Mouse (Mus musculus) liver, embryonic 14.5 days (tissue): Measurements from ENCODE around the gene Cox20. TPM values are rescaled to one million over a fixed set of nuclear protein-coding genes. Genes with fewer than 3 reads are reported as not detected.
A peak's percentile ranks its signal among the peaks of the same experiment; 100 is the strongest.

Source experiments
- ATAC-seq: fragments of 200-750 bp; cut with Nextera tagmentation; 2 replicates; pipeline ENCODE4 v1.8.0; 2017; ENCODE audit warnings: moderate number of reproducible peaks, mild to moderate bottlenecking, moderate library complexity; ENCODE audit not compliant: insufficient read depth
- DNase-seq, 3 experiments: peaks; one replicate each; pipeline ENCODE4 v3.0.0-alpha.2; 2012 to 2013; ENCODE audit warnings: low read depth in 3 of 3, low spot score in 3 of 3
- H3K27ac ChIP-seq: fragments of 300-500 bp; sonication (generic); 2 replicates; pipeline ENCODE4 v1.5.1; 2014; ENCODE audit warnings: moderate library complexity, mild to moderate bottlenecking, control low read depth, inconsistent platforms
- H3K27me3 ChIP-seq: fragments of 300-500 bp; sonication (generic); 2 replicates; pipeline ENCODE4 v1.6.1; 2014; ENCODE audit warnings: mild to moderate bottlenecking, low read length, moderate library complexity; ENCODE audit not compliant: control insufficient read depth, insufficient read depth
- H3K36me3 ChIP-seq: fragments of 300-500 bp; sonication (generic); replicated peaks from 2 replicates; pipeline ENCODE4 v1.6.1; 2014; ENCODE audit warnings: low read depth; ENCODE audit not compliant: control insufficient read depth, insufficient read depth
- H3K4me1 ChIP-seq, 2 experiments: fragments of 200-500 bp in 1 of 2; fragments of 300-500 bp in 1 of 2; sonication (generic) in 1 of 2; replicated peaks; 2 replicates each; pipeline ENCODE4 v1.6.1; 2012 to 2014; ENCODE audit warnings: antibody characterized with exemption in 1 of 2, inconsistent platforms in 1 of 2, low read length in 1 of 2; ENCODE audit not compliant: control insufficient read depth in 2 of 2, insufficient read depth in 2 of 2
- H3K4me2 ChIP-seq: fragments of 300-500 bp; sonication (generic); 2 replicates; pipeline ENCODE4 v1.6.1; 2014; ENCODE audit warnings: low read depth, mild to moderate bottlenecking, control low read depth, moderate library complexity
- H3K4me3 ChIP-seq, 2 experiments: fragments of 200-500 bp in 1 of 2; fragments of 300-500 bp in 1 of 2; sonication (generic) in 1 of 2; 2 replicates each; pipeline ENCODE4 v1.5.1; 2012 to 2014; ENCODE audit warnings: low read depth in 2 of 2, low read length in 2 of 2, mild to moderate bottlenecking in 2 of 2, control low read depth in 1 of 2, inconsistent platforms in 1 of 2, moderate library complexity in 1 of 2; ENCODE audit not compliant: insufficient read depth in 1 of 2
- H3K9ac ChIP-seq: fragments of 300-500 bp; sonication (generic); replicated peaks from 2 replicates; pipeline ENCODE4 v1.6.1; 2014; ENCODE audit warnings: mild to moderate bottlenecking, control low read depth, moderate library complexity
- H3K9me3 ChIP-seq: fragments of 300-500 bp; sonication (generic); 2 replicates; pipeline ENCODE4 v1.6.1; 2016; ENCODE audit warnings: low read length, mixed read lengths; ENCODE audit not compliant: control insufficient read depth
- CTCF ChIP-seq: IDR thresholded peaks from 2 replicates; pipeline ENCODE4 v1.5.1; 2016; ENCODE audit warnings: antibody characterized with exemption, low read depth, control low read depth
- EP300 ChIP-seq: IDR thresholded peaks from 2 replicates; pipeline ENCODE4 v1.6.1; 2016; ENCODE audit warnings: antibody characterized with exemption, low read depth
- WGBS: fragments of 180-500 bp; shearing (Covaris S2); extraction: QIAGEN DNeasy Blood & Tissue Kit; methylation state at CpG from one replicate; pipeline ENCODE4 v1.1.7; 2014; ENCODE audit not compliant: insufficient replicate concordance; 5-methylcytosine and 5-hydroxymethylcytosine counted together
- polyA plus RNA-seq, 2 experiments: library from polyadenylated mRNA; depleted of rRNA in 1 of 2; stranded (reverse) in 1 of 2; unstranded in 1 of 2; fragments of >200 nt; fragmentation: Nextera tagmentation in 1 of 2; extraction: Ambion mirVana in 1 of 2; gene quantifications; 2 replicates each; pipeline versions ENCODE4 v1.2.1 to v1.2.3; 2012 to 2014

The Cox20 gene
- polyA plus RNA-seq, 2 experiments, result 42.9 to 97.3 TPM

DNA sequence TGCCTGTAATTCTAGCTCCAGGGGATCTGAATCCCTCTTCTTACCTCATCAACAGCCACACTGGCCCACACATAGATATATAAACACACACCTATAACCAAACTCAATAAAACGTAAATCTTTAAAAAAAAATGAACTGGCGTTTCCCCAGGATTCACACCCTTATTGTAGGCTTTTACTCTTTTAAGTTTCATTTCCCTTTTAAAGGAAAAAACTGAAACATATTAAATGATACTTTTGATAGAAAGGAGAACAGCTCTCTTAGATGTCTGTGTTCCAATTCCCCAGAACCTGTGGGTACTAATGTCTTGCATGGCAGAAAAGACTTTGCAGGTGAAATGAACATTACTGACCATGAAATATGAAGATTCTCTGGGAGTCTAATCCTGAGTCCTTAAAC is 31.9 kb downstream of the Cox20 start:
- no peak for DNase-seq
- no peak for TF ChIP-seq EP300
- no peak for TF ChIP-seq CTCF

DNA sequence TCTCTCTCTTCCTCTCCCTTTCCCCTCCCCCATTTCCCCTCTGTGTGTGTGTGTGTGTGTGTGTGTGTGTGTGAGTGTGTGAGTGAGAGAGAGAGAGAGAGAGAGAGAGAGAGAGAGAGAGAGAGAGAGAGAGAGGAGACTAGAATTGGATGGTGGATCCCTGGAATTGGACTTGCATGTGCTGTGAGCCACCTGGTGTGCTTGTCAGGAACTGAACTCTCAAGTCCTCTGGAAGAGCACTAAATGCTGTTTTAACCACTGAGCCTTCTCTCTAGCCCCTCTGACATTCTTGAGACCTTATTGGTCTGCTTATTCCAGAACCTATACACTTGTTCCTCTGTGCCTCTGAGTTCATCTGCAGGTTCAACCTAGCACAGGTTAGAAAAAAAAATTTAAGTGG is 32.7 kb downstream of the Cox20 start:
- H3K4me1 ChIP-seq, result no peaks in the 10 kb centered on the region
- H3K4me2 ChIP-seq, result no peak overlapping the region
- H3K9me3 ChIP-seq, result no peaks in the 10 kb centered on the region
- TF ChIP-seq EP300 (no peak), CTCF (peak; percentile 36)
- no peaks in the 10 kb centered on the region for H3K36me3 ChIP-seq
- H3K27ac ChIP-seq, result no peak overlapping the region
- ATAC-seq (no peak), DNase-seq (no peak)
- H3K4me3 ChIP-seq, result no peak overlapping the region
- no peak overlapping the region for H3K9ac ChIP-seq
- H3K27me3 ChIP-seq, result no peaks in the 10 kb centered on the region

More for the DNA sequence above, 31.9 kb downstream of the Cox20 start:
- H3K27me3 ChIP-seq, result no peaks in the 10 kb centered on the region
- H3K4me2 ChIP-seq, result no peak overlapping the region
- H3K9me3 ChIP-seq, result no peaks in the 10 kb centered on the region
- no peak overlapping the region for H3K9ac ChIP-seq
- no peaks in the 10 kb centered on the region for H3K4me1 ChIP-seq
- WGBS, result 77% methylated on average over 2 of the region's 2 CpGs
- no peak overlapping the region for H3K4me3 ChIP-seq
- no peak overlapping the region for H3K27ac ChIP-seq
- no peaks in the 10 kb centered on the region for H3K36me3 ChIP-seq
- ATAC-seq, result no peak

DNA sequence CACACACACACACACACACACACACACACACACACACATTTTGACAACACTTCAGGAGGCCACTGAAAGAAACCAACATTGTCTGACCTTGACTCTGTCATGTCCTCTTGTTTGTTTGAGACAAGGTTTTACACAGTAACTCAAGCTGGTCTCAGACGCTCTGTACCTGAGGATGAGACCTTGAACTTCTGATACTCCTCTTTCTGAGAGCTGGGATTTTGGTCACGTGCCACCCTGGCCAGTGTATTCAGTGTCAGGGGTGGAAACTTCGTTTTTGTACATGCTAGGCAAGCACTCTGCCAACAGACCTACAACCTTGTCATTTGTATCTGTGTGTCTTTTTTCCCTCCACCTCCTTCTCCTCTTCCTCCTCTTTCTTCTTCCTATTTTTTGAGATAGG is 35.6 kb downstream of the Cox20 start:
- Histone ChIP-seq H3K9me3 (no peaks in the 10 kb centered on the region), H3K36me3 (no peaks in the 10 kb centered on the region), H3K4me1 (no peaks in the 10 kb centered on the region), H3K27ac (no peak overlapping the region), H3K4me3 (no peak overlapping the region), H3K9ac (no peak overlapping the region), H3K27me3 (no peaks in the 10 kb centered on the region; the same call in 1 of the 2 replicates), H3K4me2 (no peak overlapping the region)
- no peak for TF ChIP-seq CTCF
- no peak for TF ChIP-seq EP300
- WGBS, result 33% methylated on average over 3 of the region's 3 CpGs
- no peak for DNase-seq
- ATAC-seq, result no peak

DNA sequence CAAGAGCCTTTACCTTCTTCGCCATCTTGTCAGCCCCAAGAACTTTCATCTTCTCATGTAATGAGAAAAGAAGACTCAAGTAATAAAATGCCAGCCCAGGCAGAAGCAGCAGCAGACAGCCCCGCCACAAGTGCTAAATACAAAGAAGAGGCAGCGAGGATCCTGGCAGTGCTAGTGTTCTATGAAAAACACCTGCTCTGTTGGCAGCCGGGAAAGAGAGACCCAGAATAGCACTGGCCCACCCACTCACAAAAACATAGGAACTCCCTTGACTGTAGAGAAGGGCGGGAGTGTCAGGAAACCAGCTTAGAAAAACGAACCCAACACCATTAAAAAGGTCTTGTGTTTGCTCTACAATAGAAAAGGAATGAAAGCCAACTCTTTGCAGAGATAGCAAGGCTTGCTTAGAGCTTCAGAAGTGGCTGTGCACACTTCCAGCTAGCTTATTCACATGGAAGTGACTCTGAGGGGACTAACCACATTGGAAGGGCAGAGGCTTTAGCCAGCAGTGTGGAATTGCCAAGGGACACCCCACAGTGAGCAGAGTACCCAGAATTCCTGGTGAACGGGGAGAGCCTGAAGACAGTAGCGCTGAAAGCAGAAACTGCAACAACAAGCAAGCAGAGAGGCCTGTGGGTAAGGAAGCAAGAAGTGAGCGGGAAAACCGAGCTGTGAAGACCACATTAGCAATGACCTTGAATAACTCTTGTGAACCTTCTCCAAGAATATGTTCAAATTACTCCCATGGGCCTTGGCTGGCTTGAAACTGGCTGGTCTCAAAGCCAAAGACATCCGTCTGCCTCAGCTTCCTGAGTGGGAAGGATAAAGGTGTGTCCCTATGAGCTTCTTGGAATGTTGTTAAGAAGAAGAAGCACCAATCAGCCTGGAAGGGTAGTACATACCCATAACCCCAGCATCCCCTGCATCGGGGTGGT is 39.1 kb downstream of the Cox20 start:
- WGBS, result 68% methylated on average over 12 of the region's 12 CpGs

DNA sequence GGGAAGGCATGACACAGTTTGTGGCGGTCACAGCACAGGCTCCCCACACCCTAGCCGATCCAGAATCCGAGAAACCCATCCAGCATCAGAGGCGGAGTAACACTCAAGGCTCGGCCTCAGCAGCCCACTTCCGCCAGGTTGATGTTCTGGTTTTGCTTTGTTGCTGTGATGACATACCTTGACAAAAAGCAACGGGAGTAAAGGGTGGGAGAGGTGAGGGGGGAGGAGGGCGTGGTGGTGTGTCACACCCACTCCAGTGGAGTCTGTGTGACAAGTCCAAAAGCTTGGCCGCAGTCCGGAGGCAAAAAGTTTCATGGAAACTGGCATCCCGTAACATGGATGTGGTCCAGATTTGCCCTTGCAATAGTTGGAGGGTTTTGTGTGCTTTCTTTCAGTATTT is 41.3 kb downstream of the Cox20 start:
- Histone ChIP-seq H3K4me1 (no peaks in the 10 kb centered on the region), H3K27ac (no peak overlapping the region), H3K9ac (no peak overlapping the region), H3K9me3 (no peaks in the 10 kb centered on the region), H3K4me3 (no peak overlapping the region), H3K4me2 (no peak overlapping the region), H3K27me3 (no peaks in the 10 kb centered on the region; the same call in 1 of the 2 replicates), H3K36me3 (no peaks in the 10 kb centered on the region)
- DNase-seq, result no peak
- ATAC-seq, result no peak
- TF ChIP-seq EP300 (no peak), CTCF (no peak)
- 72% methylated on average over 11 of the region's 11 CpGs for WGBS

More for the DNA sequence above, 39.1 kb downstream of the Cox20 start:
- TF ChIP-seq EP300 (no peak), CTCF (no peak)
- no peak overlapping the region for H3K9ac ChIP-seq
- H3K4me2 ChIP-seq, result no peak overlapping the region
- H3K27me3 ChIP-seq, result no peaks in the 10 kb centered on the region; the same call in 1 of the 2 replicates
- no peaks in the 10 kb centered on the region for H3K4me1 ChIP-seq
- ATAC-seq, result no peak
- no peaks in the 10 kb centered on the region for H3K9me3 ChIP-seq
- H3K36me3 ChIP-seq, result no peaks in the 10 kb centered on the region
- H3K27ac ChIP-seq, result no peak overlapping the region
- no peak for DNase-seq
- no peak overlapping the region for H3K4me3 ChIP-seq
